Mouse (Mus musculus) heart, embryonic 16.5 days (tissue): Measurements from ENCODE around the gene Lgr4. TPM values are rescaled to one million over a fixed set of nuclear protein-coding genes. Genes with fewer than 3 reads are reported as not detected.

Experiments
- ATAC-seq: fragments of 200-750 bp; cut with Nextera tagmentation; replicated peaks from 2 replicates; pipeline ENCODE4 v1.8.0; 2017; ENCODE audit warnings: moderate number of reproducible peaks; ENCODE audit not compliant: insufficient read depth, low FRiP score; ENCODE audit errors: extremely low read depth
- H3K27ac ChIP-seq: fragments of 300-500 bp; sonication (generic); 2 replicates; pipeline ENCODE4 v1.5.1; 2014; ENCODE audit warnings: mild to moderate bottlenecking, low read length, control low read depth, moderate library complexity
- H3K27me3 ChIP-seq: fragments of 300-500 bp; sonication (generic); 2 replicates; pipeline ENCODE4 v1.6.1; 2014; ENCODE audit warnings: low read length, mixed read lengths; ENCODE audit not compliant: control insufficient read depth, insufficient read depth
- H3K36me3 ChIP-seq: fragments of 300-500 bp; sonication (generic); 2 replicates; pipeline ENCODE4 v1.6.1; 2014; ENCODE audit not compliant: control insufficient read depth, insufficient read depth
- H3K4me1 ChIP-seq: fragments of 300-500 bp; sonication (generic); 2 replicates; pipeline ENCODE4 v1.6.1; 2014; ENCODE audit warnings: low read length, mixed read lengths; ENCODE audit not compliant: control insufficient read depth, insufficient read depth
- H3K4me2 ChIP-seq: fragments of 300-500 bp; sonication (generic); 2 replicates; pipeline ENCODE4 v1.6.1; 2014; ENCODE audit warnings: low read depth, mild to moderate bottlenecking, control low read depth, low read length
- H3K4me3 ChIP-seq: fragments of 300-500 bp; sonication (generic); 2 replicates; pipeline ENCODE4 v1.5.1; 2014; ENCODE audit warnings: mild to moderate bottlenecking, control low read depth, low read length
- H3K9ac ChIP-seq: fragments of 300-500 bp; sonication (generic); 2 replicates; pipeline ENCODE4 v1.6.1; 2014; ENCODE audit warnings: low read length, control low read depth
- H3K9me3 ChIP-seq: fragments of 300-500 bp; sonication (generic); replicated peaks from 2 replicates; pipeline ENCODE4 v1.6.1; 2016; ENCODE audit warnings: low read length; ENCODE audit not compliant: control insufficient read depth
- WGBS: fragments of 180-500 bp; shearing (Covaris S2); extraction: QIAGEN DNeasy Blood & Tissue Kit; methylation state at CpG from one replicate; pipeline ENCODE4 v1.1.7; 2014; 5-methylcytosine and 5-hydroxymethylcytosine counted together
- polyA plus RNA-seq: library from polyadenylated mRNA; unstranded; fragments of >200 nt; fragmentation: Nextera tagmentation; extraction: Ambion mirVana; gene quantifications from 2 replicates; pipeline ENCODE4 v1.2.1, GENCODE M21; 2015

Lgr4 gene
- polyA plus RNA-seq, 1 experiment from 2014 or later = 11.8 TPM

GRCm38 (mm10) chr2:109961174-109961573, 43.7 kb downstream of the Lgr4 start:
- no peak overlapping the region for H3K4me3 ChIP-seq
- H3K27ac ChIP-seq = no peak overlapping the region
- H3K9ac ChIP-seq = no peak overlapping the region
- ATAC-seq = no peak
- H3K4me1 ChIP-seq = peaks cover 38% of the 10 kb centered on the region
- H3K36me3 ChIP-seq = no peaks in the 10 kb centered on the region
- no peaks in the 10 kb centered on the region for H3K27me3 ChIP-seq
- no peak overlapping the region for H3K4me2 ChIP-seq
- no peaks in the 10 kb centered on the region for H3K9me3 ChIP-seq
- WGBS = 66% methylated on average over 4 of the region's 4 CpGs

- WGBS = 45% methylated on average over 5 of the region's 5 CpGs
- no peaks in the 10 kb centered on the region for H3K36me3 ChIP-seq
- no peak overlapping the region for H3K4me3 ChIP-seq
- H3K4me2 ChIP-seq = no peak overlapping the region; the same call in 1 of the 2 replicates
- H3K4me1 ChIP-seq = peaks cover 32% of the 10 kb centered on the region
- no peak overlapping the region for H3K9ac ChIP-seq
- no peak for ATAC-seq
- no peaks in the 10 kb centered on the region for H3K9me3 ChIP-seq
- H3K27me3 ChIP-seq = no peaks in the 10 kb centered on the region
- H3K27ac ChIP-seq = peak overlapping the region; percentile 7; the same call in 1 of the 2 replicates
Measured at GRCm38 (mm10) chr2:109963591-109964258, 46.3 kb downstream of the Lgr4 start.

- no peak for ATAC-seq
- no peak overlapping the region for H3K9ac ChIP-seq
- no peak overlapping the region for H3K4me3 ChIP-seq
- H3K27me3 ChIP-seq = no peaks in the 10 kb centered on the region
- no peak overlapping the region for H3K27ac ChIP-seq
- H3K4me1 ChIP-seq = peaks cover 35% of the 10 kb centered on the region
- H3K9me3 ChIP-seq = no peaks in the 10 kb centered on the region
- no peaks in the 10 kb centered on the region for H3K36me3 ChIP-seq
- no peak overlapping the region for H3K4me2 ChIP-seq
- 75% methylated on average over 9 of the region's 9 CpGs for WGBS
Measured at GRCm38 (mm10) chr2:109965753-109966420, 48.4 kb downstream of the Lgr4 start.

DNA sequence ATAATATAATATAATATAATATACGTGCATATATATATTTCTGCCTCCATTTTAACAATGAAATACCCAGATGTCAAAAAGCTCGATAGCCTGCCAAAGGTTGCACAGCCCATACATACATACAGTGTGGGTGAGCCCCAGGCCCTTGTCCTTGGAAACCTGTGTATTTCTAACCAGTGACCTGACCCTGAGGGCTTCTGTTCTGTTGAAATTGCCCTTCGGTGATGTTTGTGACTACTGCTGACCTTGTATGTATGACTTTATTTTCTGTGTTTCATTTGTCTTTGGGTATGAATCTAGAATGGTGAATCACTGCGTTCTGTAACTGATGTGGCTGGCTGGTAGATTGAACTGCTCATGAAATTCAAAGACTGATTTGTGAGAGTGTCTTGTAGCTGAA, 49.4 kb downstream of the Lgr4 start:
- no peaks in the 10 kb centered on the region for H3K9me3 ChIP-seq
- WGBS = 96% methylated on average over 4 of the region's 4 CpGs
- H3K27ac ChIP-seq = no peak overlapping the region
- no peak for ATAC-seq
- H3K9ac ChIP-seq = no peak overlapping the region
- no peak overlapping the region for H3K4me2 ChIP-seq
- H3K4me1 ChIP-seq = peaks cover 37% of the 10 kb centered on the region
- H3K27me3 ChIP-seq = no peaks in the 10 kb centered on the region
- H3K36me3 ChIP-seq = no peaks in the 10 kb centered on the region
- no peak overlapping the region for H3K4me3 ChIP-seq

DNA sequence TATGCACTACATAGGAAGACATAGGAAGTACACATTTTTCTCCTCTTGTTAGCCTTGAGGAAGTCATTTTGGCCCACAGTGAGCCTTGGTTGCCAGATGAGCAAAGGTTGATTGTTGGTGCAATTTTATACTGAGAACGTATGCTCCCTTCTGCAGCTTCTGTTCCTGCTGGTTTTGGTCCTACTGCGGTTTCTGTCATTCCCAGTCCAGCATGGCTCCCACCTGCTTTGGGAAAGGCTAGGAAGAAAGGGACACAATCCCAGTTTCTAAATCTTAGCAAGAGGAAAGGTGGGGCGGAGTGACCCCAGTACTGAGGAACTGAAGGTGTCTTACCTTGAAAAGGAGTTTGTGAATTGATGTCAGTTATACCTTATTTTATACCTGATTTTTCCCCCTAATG, 51.9 kb downstream of the Lgr4 start:
- H3K4me3 ChIP-seq = no peak overlapping the region; the same call in 1 of the 2 replicates
- H3K9ac ChIP-seq = peak overlapping the region; percentile 49
- no peaks in the 10 kb centered on the region for H3K36me3 ChIP-seq
- peak overlapping the region; percentile 72 for H3K27ac ChIP-seq
- peaks cover 28% of the 10 kb centered on the region for H3K4me1 ChIP-seq
- H3K27me3 ChIP-seq = no peaks in the 10 kb centered on the region
- no peaks in the 10 kb centered on the region for H3K9me3 ChIP-seq
- peak overlapping the region; percentile 49 for H3K4me2 ChIP-seq
- no peak for ATAC-seq
- WGBS = 84% methylated on average over 3 of the region's 3 CpGs

DNA sequence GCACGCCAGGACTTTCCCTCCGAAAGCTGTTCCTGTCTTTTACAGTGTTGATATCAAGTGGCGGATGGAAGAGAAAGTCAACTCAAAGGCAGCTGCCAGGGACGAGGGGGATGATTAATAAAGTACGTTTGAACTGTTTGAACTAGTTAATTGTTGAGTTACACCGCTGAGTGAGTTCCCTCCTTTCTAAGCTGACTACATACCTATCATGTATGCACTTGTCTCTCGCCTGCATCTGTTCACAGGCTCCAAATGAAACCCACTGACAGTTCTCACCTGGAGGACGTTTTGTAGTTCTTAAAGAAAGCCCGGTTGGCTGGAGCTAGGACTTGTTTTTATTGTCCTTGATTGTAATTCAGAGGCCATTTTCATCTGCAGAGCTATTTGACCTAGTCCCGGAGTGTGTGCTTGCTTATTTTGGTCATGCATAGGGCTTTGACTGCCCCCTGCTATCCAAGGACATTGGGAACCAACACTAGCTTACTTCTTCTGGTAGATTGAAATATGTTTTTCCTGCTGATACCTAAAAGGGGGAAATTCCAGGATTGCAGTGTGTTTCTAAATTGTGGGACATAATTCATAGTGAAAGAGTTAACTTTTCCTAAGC, 52.6 kb downstream of the Lgr4 start:
- Histone ChIP-seq H3K4me1 (peaks cover 34% of the 10 kb centered on the region), H3K4me3 (peak overlapping the region; percentile 13), H3K27me3 (no peaks in the 10 kb centered on the region), H3K36me3 (no peaks in the 10 kb centered on the region), H3K9ac (peak overlapping the region; percentile 49), H3K27ac (peak overlapping the region; percentile 72), H3K9me3 (no peaks in the 10 kb centered on the region), H3K4me2 (peak overlapping the region; percentile 49)
- 29% methylated on average over 10 of the region's 10 CpGs for WGBS
- 0 out of 2 replicates have a peak, but pooled peaks have one; percentile 58 for ATAC-seq

DNA sequence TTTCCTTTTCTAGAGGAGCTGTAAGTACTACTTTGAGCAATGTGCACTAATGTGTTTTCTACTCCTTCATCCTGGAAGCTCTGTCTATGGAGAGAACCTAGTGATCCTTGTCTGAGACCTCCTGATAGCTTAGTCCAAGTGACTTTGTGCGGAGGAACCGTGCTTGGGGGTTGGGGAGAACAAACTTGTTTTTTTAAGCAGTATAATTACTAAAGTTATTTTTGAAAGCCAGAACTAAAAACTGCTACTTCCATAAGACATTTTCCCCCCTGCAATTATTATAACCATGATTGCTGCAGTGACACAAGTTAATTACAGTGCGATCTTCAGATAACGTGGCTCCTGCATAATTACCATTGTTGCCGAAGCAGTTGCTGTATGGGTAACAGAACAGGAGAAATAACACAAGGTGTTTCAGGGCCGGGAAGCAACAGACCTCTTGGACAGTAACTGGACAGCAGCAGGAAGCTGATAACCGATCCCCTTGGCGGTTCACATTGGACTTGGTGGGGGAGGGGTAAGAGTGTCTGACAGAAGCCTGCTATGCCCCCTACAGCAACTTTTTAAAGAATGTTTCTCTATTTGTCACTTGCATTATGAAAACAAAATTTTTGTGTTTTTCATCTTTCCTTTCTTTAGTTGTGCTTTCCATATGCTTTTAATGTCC, 53.4 kb downstream of the Lgr4 start:
- peaks cover 4% of the 10 kb centered on the region; the same call in 1 of the 2 replicates for H3K36me3 ChIP-seq
- no peak overlapping the region for H3K9ac ChIP-seq
- 48% methylated on average over 8 of the region's 8 CpGs for WGBS
- H3K9me3 ChIP-seq = no peaks in the 10 kb centered on the region
- no peak for ATAC-seq
- no peak overlapping the region for H3K4me3 ChIP-seq
- peaks cover 35% of the 10 kb centered on the region for H3K4me1 ChIP-seq
- H3K27me3 ChIP-seq = no peaks in the 10 kb centered on the region
- H3K4me2 ChIP-seq = no peak overlapping the region
- H3K27ac ChIP-seq = 0 out of 2 replicates have a peak overlapping the region, but pooled peaks have one; percentile 31

- Histone ChIP-seq H3K4me1 (peaks cover 35% of the 10 kb centered on the region), H3K4me2 (no peak overlapping the region), H3K4me3 (no peak overlapping the region), H3K9ac (no peak overlapping the region), H3K27ac (no peak overlapping the region), H3K36me3 (peaks cover 5% of the 10 kb centered on the region; the same call in 1 of the 2 replicates), H3K27me3 (no peaks in the 10 kb centered on the region), H3K9me3 (no peaks in the 10 kb centered on the region)
- WGBS = 84% methylated on average over 2 of the region's 2 CpGs
- no peak for ATAC-seq
Measured at GRCm38 (mm10) chr2:109972310-109972709, 54.9 kb downstream of the Lgr4 start.
